Mouse (Mus musculus) mouse trophoblast stem cell (cell line): ENCODE measurements around the gene Susd6.

Experiments used
- in situ Hi-C, 2 experiments: fragments of 300-500 bp; cut with MseI, MboI; formaldehyde crosslinking; loops; 2 replicates in 1 of 2; 3 replicates in 1 of 2; pipeline ENCODE4 v1.15.1; 2025

Susd6 gene

GRCm38 (mm10) chr12:80789849-80790694 lies at the start of gene Susd6:
TSS of gene Susd6 (plus strand) at chr12:80790510.
- in situ Hi-C loops: no loop called here

- in situ Hi-C loops: no loop called here
These were observed 45.7 kb upstream of the Susd6 start for GRCm38 (mm10) chr12:80744614-80745013.

- in situ Hi-C loops: no loop called here
These were observed 44.1 kb upstream of the Susd6 start for GRCm38 (mm10) chr12:80746031-80746813.

GRCm38 (mm10) chr12:80751556-80751955 lies 38.8 kb upstream of the Susd6 start:
- in situ Hi-C loops: no loop called here

- in situ Hi-C loops: no loop called here
These were observed 32.4 kb upstream of the Susd6 start for GRCm38 (mm10) chr12:80757751-80758558.

GRCm38 (mm10) chr12:80758559-80759386 lies 31.5 kb upstream of the Susd6 start:
- in situ Hi-C loops: no loop called here

GRCm38 (mm10) chr12:80759387-80759712 lies 31.0 kb upstream of the Susd6 start:
- in situ Hi-C loops: no loop called here

- in situ Hi-C loops: no loop called here
These were observed 30.5 kb upstream of the Susd6 start for GRCm38 (mm10) chr12:80759713-80760395.

GRCm38 (mm10) chr12:80760396-80760801 lies 29.9 kb upstream of the Susd6 start, which contains the start of gene Ccdc177:
TSS of gene Ccdc177 (minus strand) at chr12:80760687.
- in situ Hi-C loops: no loop called here

- in situ Hi-C loops: no loop called here
These were observed 27.3 kb upstream of the Susd6 start for GRCm38 (mm10) chr12:80762982-80763381.

GRCm38 (mm10) chr12:80764116-80764515 lies 26.2 kb upstream of the Susd6 start:
- in situ Hi-C loops: no loop called here

- in situ Hi-C loops: loop anchor here (5.0 kb wide), 1 partner anchor 123 kb away; no protein-coding TSS in a partner anchor
These were observed 20.6 kb upstream of the Susd6 start for GRCm38 (mm10) chr12:80769697-80770096.

GRCm38 (mm10) chr12:80774786-80775185 lies 15.5 kb upstream of the Susd6 start:
- in situ Hi-C loops: loop anchor here in 1 of 2 experiments (5.0 kb wide), 1 partner anchor 118 kb away; no protein-coding TSS in a partner anchor

- in situ Hi-C loops: no loop called here
These were observed 14.2 kb upstream of the Susd6 start for GRCm38 (mm10) chr12:80776046-80776634.

GRCm38 (mm10) chr12:80778188-80778936 lies 11.9 kb upstream of the Susd6 start:
- in situ Hi-C loops: no loop called here

- in situ Hi-C loops: no loop called here
These were observed 10.6 kb upstream of the Susd6 start for GRCm38 (mm10) chr12:80779760-80780159.

GRCm38 (mm10) chr12:80782190-80782589 lies 8.1 kb upstream of the Susd6 start:
- in situ Hi-C loops: no loop called here

- in situ Hi-C loops: no loop called here
These were observed 7.4 kb upstream of the Susd6 start for GRCm38 (mm10) chr12:80782892-80783291.

GRCm38 (mm10) chr12:80783889-80784288 lies 6.4 kb upstream of the Susd6 start:
- in situ Hi-C loops: no loop called here
